Mouse (Mus musculus) lung, postnatal 4 days (tissue): Measurements from ENCODE around the gene 4930449I24Rik.
"Not testable (repeated sequence)": the region's sequence is repeated elsewhere in the genome, so short reads cannot be mapped to it uniquely, and the experiment has no call there.

Experiments
- DNase-seq, 2 experiments: peaks; one replicate each; pipeline ENCODE4 v3.0.0; 2021

The 4930449I24Rik gene

GRCm38 (mm10) chr5:146502099-146502498 is at the start of gene 4930449I24Rik:
4930449I24Rik (plus strand) TSS chr5:146502399.
- DNase-seq: not testable (repeated sequence)

- DNase-seq: no peak
Observed at GRCm38 (mm10) chr5:146453556-146453955, 48.6 kb upstream of the 4930449I24Rik start.

DNA sequence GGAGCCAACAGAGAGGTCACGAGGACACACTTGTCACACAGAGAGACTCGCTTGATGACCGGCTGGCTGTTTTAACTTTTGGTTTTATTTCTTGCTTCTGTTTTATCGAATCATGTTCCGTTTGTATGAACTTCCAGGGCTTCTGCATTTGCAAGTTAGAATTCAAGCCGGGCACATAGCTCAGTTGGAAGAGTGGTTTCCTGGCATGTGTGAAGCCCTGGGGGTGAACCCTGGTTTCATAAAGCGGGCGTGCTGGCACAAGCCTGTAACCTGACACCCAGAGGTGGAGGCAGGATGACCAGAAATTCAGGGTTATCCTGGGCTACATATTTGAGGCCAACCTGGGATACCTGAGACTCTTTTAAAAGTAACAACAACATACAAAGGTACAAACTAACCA is 40.6 kb upstream of the 4930449I24Rik start:
- DNase-seq: no peak

DNA sequence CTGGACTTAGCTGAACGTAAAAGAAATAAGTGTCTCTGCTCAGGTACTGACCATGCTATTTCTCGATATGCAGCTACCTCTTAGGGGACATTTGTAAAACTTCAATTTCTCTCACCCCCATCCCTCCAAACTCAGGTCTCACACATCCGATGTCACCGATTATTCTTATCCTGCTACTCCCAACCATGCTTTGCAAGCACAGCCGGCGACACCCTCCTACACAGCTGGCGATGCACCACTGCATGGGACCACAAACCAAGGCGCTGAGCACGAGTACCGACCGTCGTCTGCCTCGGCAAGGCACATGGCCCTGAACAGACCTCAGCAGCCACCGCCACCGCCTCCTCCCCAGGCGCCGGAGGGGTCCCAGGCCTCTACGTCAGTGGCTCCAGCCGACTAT is 35.5 kb upstream of the 4930449I24Rik start:
- no peak for DNase-seq

DNA sequence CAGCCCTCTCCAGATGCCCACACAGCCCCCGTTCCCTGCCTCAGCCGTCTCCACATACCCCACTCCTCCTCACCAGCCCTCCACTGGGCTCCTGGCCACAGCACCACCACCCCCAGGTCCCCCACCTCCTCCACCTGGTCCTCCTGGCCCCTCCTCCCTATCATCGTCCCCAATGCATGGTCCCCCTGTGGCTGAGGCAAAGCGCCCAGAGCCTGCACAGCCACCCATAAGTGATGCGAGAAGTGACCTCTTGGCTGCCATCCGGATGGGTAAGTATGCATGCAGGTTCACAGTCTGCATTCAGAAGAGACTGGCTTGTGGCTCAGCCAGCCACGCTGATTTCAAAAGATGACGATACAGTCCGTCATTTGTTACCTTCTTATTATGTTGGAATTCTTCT is 33.9 kb upstream of the 4930449I24Rik start:
- no peak for DNase-seq

DNA sequence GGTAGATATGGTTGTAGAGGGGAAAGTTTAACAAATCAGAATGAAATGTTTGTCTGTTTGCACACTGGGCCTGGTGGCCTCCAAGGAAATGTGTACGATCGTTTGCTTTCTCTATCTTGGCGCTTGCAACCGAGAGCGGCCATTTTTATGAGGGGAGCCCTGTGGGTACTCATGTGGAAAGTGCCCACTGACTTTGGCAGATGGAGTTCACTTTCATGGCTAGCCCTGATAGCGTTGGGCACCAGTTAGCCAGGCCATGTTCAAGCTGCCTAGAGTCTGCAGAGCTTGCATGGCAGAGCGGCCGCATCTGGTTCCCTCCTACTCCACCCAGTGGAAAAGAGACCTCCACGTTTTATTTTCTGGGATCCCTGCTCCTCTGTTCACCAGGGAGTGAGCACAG is 31.4 kb upstream of the 4930449I24Rik start:
- no peak for DNase-seq

DNA sequence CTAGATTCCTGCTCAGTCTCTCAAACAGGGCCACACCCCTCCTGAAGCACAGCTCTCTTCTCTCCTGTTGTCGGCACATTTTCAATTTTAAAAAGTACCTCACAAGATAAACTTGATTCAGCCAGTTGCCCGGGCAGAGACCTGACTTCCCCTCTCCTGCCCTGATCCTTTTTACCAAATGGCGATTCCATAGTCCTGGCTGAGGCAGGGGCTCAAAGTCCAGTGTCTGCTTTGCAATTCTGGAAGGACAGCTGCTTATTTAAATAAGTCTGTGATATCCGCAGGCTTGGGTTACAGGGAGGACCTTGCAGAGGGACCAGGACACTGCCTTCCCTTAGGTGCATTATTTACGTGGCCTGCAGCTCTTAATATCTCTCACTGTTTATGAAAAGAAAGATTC is 30.9 kb upstream of the 4930449I24Rik start:
- DNase-seq: no peak

- no peak for DNase-seq
Observed at GRCm38 (mm10) chr5:146471821-146472220, 30.4 kb upstream of the 4930449I24Rik start.

DNA sequence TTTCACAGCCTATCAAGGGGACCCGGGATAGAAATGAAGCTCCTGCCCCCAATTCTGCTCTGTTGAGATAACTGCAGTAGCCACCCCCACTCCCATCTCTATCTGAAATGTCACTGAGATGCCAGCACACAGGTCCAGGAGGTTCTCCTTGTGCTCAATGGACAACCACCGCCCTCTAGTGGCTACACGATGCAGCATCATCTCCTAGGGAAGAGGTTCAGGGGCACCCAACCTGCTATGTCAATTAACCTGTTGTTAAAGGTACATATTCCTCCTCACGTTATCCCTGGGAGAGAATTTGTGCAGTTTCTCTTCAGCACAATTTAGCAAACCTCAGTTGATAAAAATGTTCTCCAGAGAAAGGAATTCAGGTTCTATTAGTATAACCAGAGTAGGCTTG is 22.6 kb upstream of the 4930449I24Rik start:
- DNase-seq: peak in 1 of 2 experiments; percentile 11

DNA sequence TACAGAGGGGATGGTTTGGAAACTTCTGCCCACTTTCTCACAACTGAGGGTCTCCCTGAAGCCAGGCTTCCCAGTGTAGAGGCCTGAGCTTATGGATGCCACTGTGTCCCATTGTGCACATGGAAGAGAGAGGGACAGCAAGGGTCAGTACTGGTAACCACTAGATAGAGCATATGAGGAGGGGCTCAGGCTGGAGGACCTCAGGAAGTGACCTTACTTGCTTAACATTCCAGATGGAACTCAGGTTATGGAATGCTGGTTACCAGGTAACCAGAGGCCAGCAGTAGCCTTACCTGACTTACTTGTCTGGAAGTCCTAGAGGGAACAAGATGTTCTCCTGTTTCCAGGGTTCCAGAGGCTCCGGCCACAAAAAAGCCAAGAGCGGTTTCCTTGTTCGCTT is 20.5 kb upstream of the 4930449I24Rik start, which contains the start of gene Gm6408:
TSS of gene Gm6408 (plus strand) at position 301 of the 400 bp plus-strand sequence.
- DNase-seq: not testable (repeated sequence)

- DNase-seq: peak in 1 of 2 experiments; percentile 26
Observed at GRCm38 (mm10) chr5:146488959-146489358, 13.2 kb upstream of the 4930449I24Rik start.

DNA sequence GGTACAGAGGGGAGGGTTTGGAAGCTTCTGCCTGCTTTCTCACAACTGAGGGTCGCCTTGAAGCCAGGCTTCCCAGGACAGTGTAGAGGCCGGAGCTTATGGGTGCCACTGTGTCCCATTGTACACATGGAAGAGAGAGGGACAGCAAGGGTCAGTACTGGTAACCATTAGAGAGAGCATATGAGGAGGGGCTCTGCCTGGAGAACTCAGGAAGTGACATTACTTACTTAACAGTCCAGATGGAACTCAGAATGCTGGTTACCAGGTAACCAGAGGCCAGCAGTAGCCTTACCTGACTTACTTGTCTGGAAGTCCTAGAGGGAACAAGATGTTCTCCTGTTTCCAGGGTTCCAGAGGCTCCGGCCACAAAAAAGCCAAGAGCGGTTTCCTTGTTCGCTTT is 11.1 kb upstream of the 4930449I24Rik start, which contains the start of gene Gm6370:
TSS of gene Gm6370 (plus strand) at position 301 of the 400 bp plus-strand sequence.
- not testable (repeated sequence) for DNase-seq

DNA sequence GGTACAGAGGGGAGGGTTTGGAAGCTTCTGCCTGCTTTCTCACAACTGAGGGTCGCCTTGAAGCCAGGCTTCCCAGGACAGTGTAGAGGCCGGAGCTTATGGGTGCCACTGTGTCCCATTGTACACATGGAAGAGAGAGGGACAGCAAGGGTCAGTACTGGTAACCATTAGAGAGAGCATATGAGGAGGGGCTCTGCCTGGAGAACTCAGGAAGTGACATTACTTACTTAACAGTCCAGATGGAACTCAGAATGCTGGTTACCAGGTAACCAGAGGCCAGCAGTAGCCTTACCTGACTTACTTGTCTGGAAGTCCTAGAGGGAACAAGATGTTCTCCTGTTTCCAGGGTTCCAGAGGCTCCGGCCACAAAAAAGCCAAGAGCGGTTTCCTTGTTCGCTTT is 11.6 kb downstream of the 4930449I24Rik start, which contains the start of gene Gm3402:
TSS of gene Gm3402 (plus strand) at position 301 of the 400 bp plus-strand sequence.
- not testable (repeated sequence) for DNase-seq

GRCm38 (mm10) chr5:146525501-146525900 is 23.3 kb downstream of the 4930449I24Rik start, which contains the start of gene Gm3404:
Gm3404 (plus strand) TSS chr5:146525801.
- peak in 1 of 2 experiments; percentile 12 for DNase-seq

- not testable (repeated sequence) for DNase-seq
Observed at GRCm38 (mm10) chr5:146537347-146537746, 35.1 kb downstream of the 4930449I24Rik start, which contains the start of gene Gm3409. Gm3409 (plus strand) TSS chr5:146537647.
